Mouse (Mus musculus) thymus, postnatal 10 days (tissue): Measurements from ENCODE around the gene Fbxw2.
"Not testable (repeated sequence)": the region's sequence is repeated elsewhere in the genome, so short reads cannot be mapped to it uniquely, and the experiment has no call there.

Experiments
- DNase-seq, 2 experiments: peaks; one replicate each; pipeline ENCODE4 v3.0.0; 2021; ENCODE audit warnings: low spot score in 2 of 2

The Fbxw2 gene

DNA sequence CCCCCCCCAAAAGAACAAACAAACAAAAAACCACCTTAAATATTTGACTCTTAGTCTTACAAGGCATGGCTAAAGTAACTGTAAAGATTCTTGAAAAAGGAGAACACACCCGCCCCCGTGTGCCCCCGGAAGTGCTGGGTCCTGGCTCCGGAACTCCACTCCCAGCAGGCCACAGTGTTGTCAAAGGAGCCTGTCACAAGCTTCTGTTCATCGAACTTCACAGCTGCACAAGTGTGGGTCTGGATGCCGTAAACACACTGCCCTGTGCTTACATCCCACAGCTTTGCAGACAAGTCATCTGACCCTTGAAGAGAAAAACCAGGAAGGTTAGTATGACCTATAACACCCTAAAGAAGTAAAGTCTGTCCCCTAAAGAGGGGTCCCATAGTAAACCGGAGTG is 13.4 kb downstream of the Fbxw2 start:
- DNase-seq = no peak

DNA sequence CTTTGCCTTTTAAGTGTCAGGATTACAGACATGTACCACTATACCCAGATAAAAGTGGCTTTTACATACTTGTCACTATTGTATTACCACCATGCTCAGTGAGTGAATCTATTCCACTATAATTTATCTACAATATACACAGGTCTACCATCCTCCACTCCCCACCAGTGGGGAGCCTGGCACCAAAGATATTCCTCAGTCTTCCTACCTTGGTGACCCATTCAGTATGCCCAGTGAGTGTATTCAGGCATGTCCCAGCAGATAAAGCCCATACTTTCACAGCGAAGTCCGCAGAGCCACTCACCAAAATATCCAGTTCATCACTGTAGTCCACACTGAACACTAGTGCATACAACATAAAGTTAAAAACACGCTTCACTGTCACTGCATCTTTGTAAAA is 15.3 kb downstream of the Fbxw2 start:
- DNase-seq = no peak

DNA sequence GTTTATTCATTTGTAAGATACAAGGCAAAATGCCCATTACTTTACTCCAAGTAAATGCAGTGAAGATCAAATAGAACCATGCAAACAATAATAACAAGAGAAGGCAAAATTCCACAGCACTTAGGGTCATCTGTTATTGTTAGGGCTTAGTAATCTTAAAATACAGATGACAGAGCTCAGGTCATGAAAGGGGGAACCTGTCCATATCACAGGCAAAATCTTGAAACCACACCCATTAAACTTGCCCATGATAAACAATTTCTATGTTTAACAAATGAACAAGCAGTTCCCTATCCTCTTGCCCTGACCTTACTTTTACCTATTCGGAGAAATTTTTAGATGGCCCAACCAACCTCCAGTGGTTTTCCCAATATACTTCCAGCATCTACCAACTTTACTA is 16.5 kb downstream of the Fbxw2 start:
- no peak for DNase-seq

DNA sequence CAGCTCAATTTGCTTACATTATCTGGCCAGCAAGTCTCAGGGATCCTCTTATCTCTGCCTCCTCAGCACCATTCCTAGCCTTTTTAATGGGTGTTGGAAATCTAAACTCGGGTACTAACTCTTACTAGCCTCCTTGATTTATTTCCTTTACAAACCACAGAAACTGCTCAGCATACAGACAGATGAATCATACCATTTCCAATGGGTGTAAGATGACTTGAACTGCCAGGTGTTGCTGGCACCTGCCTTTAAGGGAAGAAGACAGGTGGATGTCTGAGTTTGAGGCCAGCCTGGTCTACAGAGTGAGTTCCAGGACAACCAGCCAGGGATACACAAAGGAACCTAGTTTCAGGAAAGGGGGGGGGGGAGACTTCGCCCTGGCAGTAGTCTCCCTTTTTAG is 18.1 kb downstream of the Fbxw2 start:
- DNase-seq = no peak

DNA sequence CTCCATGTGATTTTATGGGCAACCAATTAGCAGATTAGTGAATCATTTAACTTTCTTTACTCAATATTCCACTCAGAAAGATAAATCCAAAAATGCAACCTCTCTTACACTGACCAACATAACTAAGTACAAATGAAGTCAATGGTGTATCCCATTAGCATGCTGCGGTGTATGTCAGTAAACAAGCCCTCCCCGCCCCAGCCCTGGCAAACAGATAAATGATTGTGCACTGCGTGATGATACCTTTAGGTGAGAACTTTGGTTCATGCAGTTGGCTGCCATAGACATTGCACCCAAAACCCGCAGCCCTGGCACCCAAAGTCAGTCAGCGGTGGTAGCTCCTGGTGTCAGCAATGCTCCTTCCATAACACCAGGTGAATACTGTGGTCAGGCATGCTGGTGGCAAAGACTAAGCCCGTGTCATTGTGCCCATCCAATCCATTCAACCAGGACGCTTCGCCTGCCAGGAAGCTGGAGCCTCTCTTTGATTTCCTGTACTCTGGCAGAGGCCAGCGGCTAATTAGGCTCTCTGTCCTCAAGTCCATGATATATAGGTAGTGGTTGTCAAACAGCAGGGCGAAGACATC is 20.7 kb downstream of the Fbxw2 start:
- DNase-seq = no peak

DNA sequence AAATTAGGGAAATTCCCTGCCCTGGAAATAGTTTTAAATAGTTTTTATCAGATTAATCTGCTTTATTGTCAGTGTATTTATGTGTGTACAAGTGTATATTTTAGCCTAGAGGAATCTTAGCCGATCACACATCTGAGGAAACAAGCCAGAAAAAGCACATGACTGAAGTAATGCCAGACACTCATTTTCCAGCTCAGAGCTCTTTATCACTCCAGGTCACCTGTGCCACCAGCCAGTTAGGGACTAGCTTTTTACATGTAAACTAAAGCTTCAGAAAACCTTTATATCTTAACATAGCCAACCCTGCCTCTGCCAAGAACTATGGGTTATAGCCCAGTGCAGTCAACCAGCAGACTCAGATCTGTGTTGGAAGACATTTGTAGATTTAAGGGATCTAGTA is 21.3 kb downstream of the Fbxw2 start:
- DNase-seq = no peak

DNA sequence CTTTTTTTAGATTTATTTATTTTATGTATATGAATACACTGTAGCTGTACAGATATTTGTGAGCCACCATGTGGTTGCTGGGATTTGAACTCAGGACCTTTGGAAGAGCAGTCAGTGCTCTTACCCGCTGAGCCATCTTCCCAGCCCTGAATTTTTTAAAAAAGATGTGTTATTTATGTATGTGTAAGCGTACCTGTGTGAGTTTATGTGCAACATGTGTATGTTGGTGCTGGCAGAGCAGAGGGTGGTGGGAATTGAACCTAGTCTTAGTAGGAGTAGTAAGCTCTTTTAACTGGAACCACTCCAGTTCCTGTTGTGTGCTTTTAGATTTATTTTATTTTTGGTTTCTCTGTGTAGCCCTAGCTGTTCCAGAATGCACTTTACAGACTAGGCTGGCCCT is 21.9 kb downstream of the Fbxw2 start:
- no peak for DNase-seq

DNA sequence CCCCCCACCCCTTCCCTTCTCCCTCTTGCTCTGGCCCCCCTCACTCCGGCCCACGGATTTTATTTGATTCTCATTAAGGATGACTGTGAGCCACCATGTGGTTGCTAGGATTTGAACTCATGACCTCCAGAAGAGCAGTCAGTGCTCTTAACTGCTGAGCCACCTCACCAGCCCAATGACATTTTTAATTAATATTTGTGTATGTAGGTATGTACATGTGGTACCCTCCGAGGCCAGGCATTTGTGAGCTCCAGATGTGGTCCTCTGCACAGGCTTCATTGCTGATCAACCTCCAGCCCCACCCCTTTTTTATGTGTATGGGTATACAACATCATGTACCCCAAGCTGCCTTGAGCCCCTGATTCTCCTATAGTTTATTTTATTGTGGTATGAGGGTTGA is 22.4 kb downstream of the Fbxw2 start:
- no peak for DNase-seq

DNA sequence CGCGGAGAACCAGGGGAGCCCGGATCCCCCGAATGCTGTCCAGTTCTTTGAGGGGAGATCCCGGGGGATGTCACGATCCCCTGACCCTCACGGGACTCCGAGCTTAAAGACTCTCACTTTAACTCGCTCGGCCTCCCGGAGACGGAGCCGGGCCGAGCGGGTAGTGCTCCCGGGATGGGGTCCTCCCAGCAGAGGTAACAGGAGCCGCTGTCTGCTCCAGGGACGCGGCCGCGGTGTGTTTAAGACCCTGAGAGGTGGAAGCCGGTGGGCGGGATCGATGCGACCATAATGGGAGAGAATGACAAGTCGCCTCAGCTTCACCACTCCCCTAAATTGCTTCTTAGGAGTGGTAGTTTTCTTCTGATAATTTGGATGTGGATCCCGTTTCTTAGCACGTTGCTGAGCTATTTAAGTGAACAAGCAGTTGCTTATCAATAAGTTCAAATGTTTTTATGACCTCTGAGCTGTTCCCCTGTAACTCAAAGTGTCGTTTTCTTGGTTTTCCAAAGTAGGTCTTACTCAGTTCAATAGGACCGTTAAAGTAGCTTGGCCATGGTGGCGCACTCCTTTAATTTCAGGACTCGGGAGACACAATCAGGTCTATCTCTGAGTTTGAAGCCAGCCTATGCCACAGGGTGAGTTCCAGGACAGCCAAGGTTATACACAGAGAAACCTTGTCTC is 23.4 kb downstream of the Fbxw2 start:
- not testable (repeated sequence) for DNase-seq

DNA sequence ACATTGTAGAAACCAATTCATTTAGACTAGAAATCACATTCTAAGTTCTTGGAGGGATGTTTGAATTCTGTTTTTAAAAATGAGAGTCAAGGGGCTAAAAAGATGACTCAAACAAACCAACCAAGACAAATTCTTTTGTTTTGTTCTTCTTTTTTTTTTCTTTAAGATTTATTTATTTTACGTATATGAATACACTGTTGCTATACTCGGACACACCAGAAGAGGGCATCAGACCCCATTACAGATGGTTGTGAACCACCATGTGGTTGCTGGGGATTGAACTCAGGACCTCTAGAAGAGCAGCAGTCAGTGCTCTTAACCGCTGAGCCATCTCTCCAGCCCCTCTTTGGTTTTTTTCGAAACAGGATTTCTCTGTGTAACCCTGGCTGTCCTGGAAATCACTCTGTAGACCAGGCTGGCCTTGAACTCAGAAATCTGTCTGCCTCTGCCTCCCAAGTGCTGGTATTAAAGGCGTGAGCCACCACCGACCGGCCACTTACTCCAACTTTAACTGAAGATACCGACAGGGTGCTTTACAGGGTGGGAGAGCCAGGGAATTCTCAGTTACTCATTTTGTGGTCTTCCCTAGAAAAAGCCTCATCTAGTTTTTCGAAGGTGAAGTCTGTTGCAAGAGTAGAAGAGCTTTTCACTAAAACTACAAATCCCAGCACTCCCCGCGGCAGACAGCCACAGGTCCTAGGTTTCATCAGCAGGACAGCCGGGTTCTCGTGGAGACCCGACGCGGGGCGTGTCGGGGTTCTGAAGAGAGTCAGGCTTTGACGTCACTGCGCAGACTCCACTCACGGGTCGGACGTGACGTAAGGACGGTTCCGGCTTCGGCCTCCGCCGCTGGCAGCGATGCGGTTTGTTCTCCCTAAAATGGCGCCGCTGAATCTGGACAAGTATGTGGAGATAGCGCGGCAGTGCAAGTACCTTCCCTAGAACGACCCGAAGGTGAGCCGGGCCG is 24.3 kb downstream of the Fbxw2 start:
- peak; percentile 94 to 97 for DNase-seq

DNA sequence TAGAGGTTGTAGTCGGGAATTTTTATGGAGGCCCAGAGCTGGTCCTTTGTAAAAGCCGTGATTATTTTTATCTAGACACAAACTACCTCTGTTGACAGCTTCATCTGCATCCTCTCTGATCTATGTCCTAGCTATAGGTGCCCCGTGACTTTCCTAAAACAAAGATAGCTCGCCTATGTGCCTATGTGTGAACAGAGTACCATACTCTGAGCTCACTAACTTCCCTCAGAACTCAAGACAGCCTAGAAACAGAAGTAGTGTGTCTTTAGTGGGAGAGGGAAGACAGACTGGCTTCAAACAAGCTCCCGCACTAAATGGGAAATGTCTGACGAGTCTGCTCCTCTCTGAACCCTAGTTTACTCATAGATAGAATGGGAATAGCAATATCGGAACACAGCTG is 25.7 kb downstream of the Fbxw2 start:
- no peak for DNase-seq

DNA sequence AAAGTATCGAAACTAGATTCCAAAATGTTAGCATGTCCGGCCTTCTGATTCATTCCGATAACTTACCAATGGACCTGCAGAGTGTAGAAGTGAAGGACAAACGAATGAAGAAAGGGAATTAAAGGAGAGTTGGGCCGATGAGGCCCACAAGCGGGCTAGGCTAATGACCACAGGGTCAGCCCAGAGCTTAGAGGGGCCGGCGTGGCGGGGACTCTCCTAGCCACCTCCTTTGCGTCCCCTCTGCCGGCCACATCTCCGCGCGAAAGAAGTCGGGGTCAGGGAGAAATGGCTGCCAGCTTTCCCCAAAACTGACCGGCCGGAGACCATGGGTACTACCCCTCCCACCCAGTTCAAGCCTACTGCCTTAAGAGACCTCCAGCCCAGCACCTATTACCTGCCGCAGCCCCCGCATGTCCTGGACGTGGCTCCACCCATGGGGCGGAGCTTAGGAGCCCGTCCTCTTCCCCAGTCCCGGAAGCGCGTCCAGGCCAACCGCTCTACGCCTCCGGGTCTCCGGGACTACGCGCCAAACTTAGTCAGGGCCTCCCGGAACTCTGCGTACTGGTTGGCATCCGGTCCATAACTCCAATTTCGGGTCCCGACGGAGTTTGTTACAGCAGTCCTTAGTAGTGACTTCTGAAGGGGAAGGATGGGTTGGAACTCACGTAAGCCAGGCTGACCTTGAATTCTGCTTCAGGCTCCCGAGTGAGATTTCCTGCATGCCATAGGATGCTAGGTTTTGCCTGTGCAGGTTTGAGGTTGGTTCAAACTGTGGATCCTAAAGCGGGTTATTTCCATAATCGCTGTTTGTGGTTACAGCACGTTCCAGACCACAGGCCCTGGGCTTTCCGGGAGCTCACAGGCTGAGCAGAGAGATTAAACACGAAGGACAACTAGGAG is 26.5 kb downstream of the Fbxw2 start, which contains the start of gene Rabepk:
Rabepk (minus strand) TSS at position 556 of the 900 bp plus-strand sequence.
- peak; percentile 78 to 84 for DNase-seq

DNA sequence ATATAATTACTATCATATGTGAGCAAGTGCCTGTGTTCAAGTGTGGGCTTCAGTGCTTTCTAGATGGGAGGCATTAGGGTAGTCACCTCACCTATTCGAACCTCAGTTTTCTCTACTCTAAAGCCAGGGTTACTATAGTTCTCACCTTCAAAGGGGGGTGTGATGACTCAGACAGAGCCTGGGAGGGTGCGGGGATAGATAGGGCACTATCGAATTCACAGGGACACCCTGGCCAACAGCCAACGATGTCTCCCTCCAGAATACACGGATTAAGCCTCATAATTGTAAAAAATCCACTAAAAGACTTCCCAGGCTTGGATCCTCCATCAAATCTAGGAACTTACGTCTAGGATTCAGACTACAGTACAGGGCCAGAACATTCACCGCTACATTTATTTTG is 30.7 kb downstream of the Fbxw2 start:
- no peak for DNase-seq

DNA sequence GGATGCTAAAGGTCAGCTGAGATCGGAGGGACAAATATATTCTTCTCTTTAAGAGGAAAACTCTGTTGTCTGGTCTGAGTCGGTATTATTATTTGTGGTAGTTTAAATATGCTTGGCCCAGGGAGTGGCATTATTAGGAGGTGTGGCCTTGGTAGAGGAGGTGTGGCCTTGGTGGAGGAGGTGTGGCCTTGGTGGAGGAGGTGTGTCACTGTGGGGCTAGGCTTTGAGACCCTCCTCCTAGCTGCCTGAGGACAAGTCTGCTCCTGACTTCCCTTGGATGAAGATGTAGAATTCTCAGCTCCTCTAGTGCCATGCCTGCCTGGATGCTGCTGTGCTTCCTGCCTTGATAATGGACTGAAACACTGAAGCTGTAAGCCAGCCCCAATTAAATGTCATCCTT is 31.6 kb downstream of the Fbxw2 start:
- DNase-seq = no peak

DNA sequence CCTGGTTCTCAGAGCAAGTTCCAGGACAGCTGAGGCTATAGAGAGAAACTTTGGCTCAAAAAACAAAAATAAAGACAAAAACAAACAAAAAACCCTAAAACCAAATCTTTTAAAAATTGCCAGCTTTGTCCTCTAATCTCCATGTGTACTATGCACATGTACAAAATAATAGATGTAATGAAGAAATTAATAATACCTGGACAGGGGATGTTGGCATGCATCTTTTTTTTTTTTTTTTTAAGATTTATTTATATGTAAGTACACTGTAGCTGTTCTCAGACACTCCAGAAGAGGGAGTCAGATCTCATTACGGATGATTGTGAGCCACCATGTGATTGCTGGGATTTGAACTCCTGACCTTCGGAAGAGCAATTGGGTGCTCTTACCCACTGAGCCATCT is 33.6 kb downstream of the Fbxw2 start:
- DNase-seq = not testable (repeated sequence)

DNA sequence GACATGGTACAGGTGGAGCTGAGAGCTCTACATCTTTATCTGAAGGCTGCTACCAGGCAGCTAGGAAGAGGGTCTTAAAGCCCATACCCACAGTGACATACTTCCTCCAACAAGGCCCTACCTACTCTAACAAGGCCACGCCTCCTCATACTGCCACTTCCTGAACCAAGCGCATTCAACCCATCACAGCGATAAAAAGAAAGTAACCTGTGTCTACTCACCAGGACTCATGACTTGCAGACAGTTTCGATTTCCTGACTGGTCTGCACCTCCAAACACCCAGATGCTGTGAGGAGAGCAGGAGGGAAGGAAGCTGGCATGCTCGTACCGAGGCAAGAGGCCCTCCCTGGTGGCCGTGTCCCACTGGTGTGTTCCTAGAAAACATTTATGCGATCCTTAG is 35.8 kb downstream of the Fbxw2 start:
- peak; percentile 61 to 62 for DNase-seq

DNA sequence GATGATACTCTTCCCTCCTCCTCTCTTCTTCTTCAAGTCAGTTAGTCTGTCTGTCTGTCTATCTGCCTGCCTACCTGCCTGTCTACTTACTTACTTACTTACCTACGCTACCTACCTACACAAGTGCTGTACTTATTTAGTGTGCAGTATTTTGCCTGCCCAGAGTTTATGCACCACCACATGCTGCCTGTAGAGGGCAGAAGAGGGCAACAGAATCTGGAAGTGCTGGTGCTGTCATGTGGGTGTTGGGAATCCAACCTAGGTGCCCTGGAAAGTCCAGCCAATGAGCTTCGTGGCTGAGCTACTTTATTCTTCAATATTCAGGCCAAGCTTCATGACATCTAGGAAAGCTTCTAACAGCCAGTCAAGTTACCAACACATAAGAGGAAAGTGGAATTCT is 42.0 kb downstream of the Fbxw2 start:
- DNase-seq = peak in 1 of 2 experiments; percentile 58

DNA sequence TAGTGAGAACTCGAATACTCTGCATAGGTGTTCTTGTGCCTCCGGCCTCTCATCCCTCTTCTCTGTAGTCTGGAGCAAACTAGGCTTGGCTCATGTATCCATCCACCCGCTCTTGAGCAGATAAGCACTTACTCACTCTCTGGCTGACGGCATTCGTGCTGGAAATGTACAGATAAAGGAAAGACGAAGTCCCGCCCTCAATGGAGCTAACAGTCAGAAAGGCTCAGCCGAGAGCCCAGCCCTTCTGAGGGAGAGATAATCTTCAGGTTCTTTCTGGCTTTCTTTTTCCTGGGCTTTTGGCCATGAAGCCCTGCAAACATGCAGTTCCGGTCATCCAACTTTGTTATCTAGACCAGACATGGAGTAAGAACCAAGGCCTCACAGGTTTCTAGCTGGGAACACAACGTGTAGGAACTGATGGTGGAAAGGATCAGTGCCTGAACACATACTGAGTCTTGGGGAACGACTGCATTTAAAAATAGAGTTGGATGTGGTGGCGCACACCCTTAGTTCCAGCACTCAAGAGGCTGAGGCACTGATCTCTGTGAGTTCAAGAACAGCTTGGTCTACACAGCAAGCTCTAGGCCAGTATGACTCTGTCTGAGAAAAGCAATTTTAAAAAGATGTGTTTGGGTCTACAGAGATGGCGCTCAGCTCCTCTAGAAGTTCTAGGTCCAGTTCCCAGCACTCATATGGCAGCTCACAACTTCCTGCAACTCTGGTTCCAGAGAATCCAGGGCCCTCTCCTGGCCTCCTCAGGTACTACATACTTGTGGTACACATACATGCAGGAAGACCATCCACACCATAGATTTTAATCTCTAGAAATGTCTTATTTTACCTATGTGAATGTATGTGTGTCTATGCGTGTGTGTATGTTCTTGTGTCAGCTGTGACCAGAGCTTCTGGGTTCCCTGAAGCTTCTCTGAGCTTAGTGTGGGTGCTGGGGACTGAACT is 42.8 kb downstream of the Fbxw2 start:
- no peak for DNase-seq

DNA sequence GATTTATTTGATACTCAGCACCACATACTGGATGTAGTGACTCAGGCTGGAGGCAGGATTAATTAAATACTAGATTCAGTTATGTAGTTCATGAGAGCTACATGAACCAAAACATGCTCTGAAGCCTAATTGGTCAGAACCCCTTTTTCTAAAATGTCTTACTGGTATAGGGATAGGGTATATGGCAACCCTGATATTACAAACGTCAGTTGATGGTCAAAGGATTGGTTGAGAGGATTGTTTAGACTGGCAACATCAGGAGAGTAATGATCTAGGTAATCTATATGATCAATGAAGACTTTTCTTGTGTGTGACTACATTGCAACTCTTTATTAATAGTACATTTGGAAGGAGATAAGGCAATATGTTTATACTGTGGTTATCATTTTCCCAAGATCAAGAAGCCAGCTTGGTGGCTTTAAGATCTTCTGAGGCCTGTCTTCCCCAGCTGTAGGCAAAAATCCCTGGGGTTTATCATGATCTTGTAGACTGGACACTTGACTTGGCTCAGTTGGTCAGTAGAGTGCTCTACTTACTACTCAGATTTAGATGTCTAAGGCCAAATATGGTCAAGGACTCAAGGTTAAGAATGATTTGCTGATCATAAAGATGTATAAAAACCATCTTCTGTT is 48.8 kb downstream of the Fbxw2 start:
- DNase-seq = no peak

DNA sequence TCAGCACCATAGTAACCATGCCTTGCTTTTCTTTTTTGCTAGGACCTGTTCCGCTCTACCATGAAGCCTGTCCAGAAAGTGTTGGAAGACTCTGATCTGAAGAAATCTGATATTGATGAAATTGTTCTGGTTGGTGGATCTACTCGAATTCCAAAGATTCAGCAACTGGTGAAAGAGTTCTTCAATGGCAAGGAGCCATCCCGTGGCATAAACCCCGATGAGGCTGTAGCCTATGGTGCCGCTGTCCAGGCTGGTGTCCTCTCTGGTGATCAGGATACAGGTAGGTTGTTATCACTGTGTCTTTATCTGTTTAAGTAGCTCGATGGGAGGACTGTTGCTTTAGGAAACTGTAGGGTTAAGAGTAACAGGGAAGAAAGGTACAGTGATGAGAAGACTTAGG is 51.6 kb downstream of the Fbxw2 start:
- DNase-seq = no peak
